Comparison of ENCODE assay signal across 9 mouse cellular contexts in the genomic region with DNA sequence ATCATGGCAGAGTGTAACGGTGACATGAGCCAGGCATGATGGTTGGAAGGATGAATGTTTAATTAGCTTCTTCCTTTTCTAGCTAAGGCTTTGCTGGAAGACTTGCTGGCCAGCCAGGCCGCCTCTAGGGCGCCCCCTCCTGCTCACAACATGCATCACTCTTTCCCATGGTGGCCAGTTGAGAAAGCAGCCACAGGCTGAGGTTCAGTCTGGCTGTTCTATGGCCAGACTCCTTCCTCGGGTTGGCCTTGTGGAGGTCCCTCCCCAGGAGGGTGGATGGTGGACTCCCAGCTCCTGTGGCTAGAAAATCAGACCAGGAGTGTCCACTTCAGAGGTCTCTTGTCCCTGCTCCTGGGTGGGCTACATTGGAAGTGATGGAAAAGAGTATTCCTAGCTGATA. TPM values are rescaled to one million over a fixed set of nuclear protein-coding genes. Genes with fewer than 3 reads are reported as not detected.
DNase-seq lines count a peak whose midpoint lies in the region; ATAC-seq and TF ChIP-seq lines count a peak whose summit lies in the region.
"Had no signal": no experiment of that assay in that cellular context is flagged by ENCODE, and none has a peak within 500 bp of the region (broad histone marks: within the 10 kb centered on the region; RNA-seq: fewer than 3 reads in every experiment).

No protein-coding gene starts in this region.

- H3K36me3 ChIP-seq in kidney, embryonic 15.5 days = no peaks in the 10 kb centered on the region
- no peaks in the 10 kb centered on the region; the same call in 1 of the 2 replicates for H3K36me3 ChIP-seq in forebrain, postnatal 0 days (ENCODE audit: insufficient read depth)
- peaks cover 8% of the 10 kb centered on the region for H3K36me3 ChIP-seq in hindbrain, embryonic 13.5 days
- H3K36me3 ChIP-seq in midbrain, postnatal 0 days (ENCODE audit: insufficient read depth, low read length) = 0 out of 2 replicates have a peak, but pooled peaks cover 3% of the 10 kb centered on the region
- H3K36me3 ChIP-seq in splenic B cell, adult 2 months (ENCODE audit: control insufficient read depth, insufficient read depth, low read length, poor library complexity, severe bottlenecking) = no peaks in the 10 kb centered on the region

- no peaks in the 10 kb centered on the region for H3K27me3 ChIP-seq in kidney, embryonic 15.5 days
- no peaks in the 10 kb centered on the region for H3K27me3 ChIP-seq in forebrain, postnatal 0 days (ENCODE audit: insufficient read depth, low read length)
- H3K27me3 ChIP-seq in hindbrain, embryonic 13.5 days = no peaks in the 10 kb centered on the region
- no peaks in the 10 kb centered on the region for H3K27me3 ChIP-seq in midbrain, postnatal 0 days (ENCODE audit: insufficient read depth, low read length)
- no peaks in the 10 kb centered on the region for H3K27me3 ChIP-seq in splenic B cell, adult 2 months (ENCODE audit: control insufficient read depth, insufficient read depth, low read length, poor library complexity, severe bottlenecking)

- ATAC-seq in kidney, embryonic 15.5 days (replicated peaks; ENCODE audit: low FRiP score) = no peak
- peak; percentile 57; the same call in 1 of the 2 replicates for ATAC-seq in forebrain, postnatal 0 days
- no peak for ATAC-seq in hindbrain, embryonic 13.5 days (ENCODE audit: low FRiP score)
- no peak for ATAC-seq in midbrain, postnatal 0 days (ENCODE audit: low FRiP score)

- intact Hi-C loops in left cerebral cortex, postnatal 4 days (cut with DNase I) = no loop called here

- peak; percentile 85 for TF ChIP-seq CTCF in forebrain, postnatal 0 days (IDR thresholded peaks at IDR 0.05; ENCODE audit: low read depth)
- peak; percentile 87 for TF ChIP-seq CTCF in midbrain, postnatal 0 days (IDR thresholded peaks at IDR 0.05)

- H3K4me3 ChIP-seq in kidney, embryonic 15.5 days (replicated peaks) = no peak overlapping the region
- H3K4me3 ChIP-seq in forebrain, postnatal 0 days (ENCODE audit: low read depth, low read length) = no peak overlapping the region
- no peak overlapping the region for H3K4me3 ChIP-seq in hindbrain, embryonic 13.5 days
- no peak overlapping the region for H3K4me3 ChIP-seq in midbrain, postnatal 0 days (ENCODE audit: low read depth, low read length)
- H3K4me3 ChIP-seq: myocyte had no signal

- peaks cover 34% of the 10 kb centered on the region for H3K4me1 ChIP-seq in kidney, embryonic 15.5 days
- H3K4me1 ChIP-seq in forebrain, postnatal 0 days (ENCODE audit: insufficient read depth) = no peaks in the 10 kb centered on the region
- peaks cover 18% of the 10 kb centered on the region for H3K4me1 ChIP-seq in hindbrain, embryonic 13.5 days (replicated peaks)
- H3K4me1 ChIP-seq in midbrain, postnatal 0 days (ENCODE audit: insufficient read depth, low read length) = no peaks in the 10 kb centered on the region; the same call in 1 of the 2 replicates

- no peak overlapping the region for H3K4me2 ChIP-seq in kidney, embryonic 15.5 days
- H3K4me2 ChIP-seq in forebrain, postnatal 0 days (ENCODE audit: low read depth) = no peak overlapping the region
- no peak overlapping the region for H3K4me2 ChIP-seq in hindbrain, embryonic 13.5 days
- no peak overlapping the region for H3K4me2 ChIP-seq in midbrain, postnatal 0 days (ENCODE audit: low read depth, low read length, poor library complexity, severe bottlenecking)

- peak; percentile 77 for DNase-seq in kidney, adult 11 months
- peak; percentile 74 to 88 for DNase-seq in cerebellum, adult 18-20 months
- DNase-seq in forebrain, postnatal 0 days = peak; percentile 76
- DNase-seq in left cerebral cortex, postnatal 4 days = peak; percentile 82
- DNase-seq in midbrain, postnatal 0 days (ENCODE audit: low spot score) = peak; percentile 65
- DNase-seq in splenic B cell, adult 2 months (ENCODE audit: low read depth, low spot score) = peak; percentile 66

- no peak overlapping the region for H3K9ac ChIP-seq in kidney, embryonic 15.5 days
- no peak overlapping the region for H3K9ac ChIP-seq in forebrain, postnatal 0 days
- no peak overlapping the region for H3K9ac ChIP-seq in hindbrain, embryonic 13.5 days
- H3K9ac ChIP-seq in midbrain, postnatal 0 days (replicated peaks; ENCODE audit: low read length, poor library complexity, severe bottlenecking) = no peak overlapping the region

- 13% methylated on average over 4 of the region's 4 CpGs for WGBS in kidney, embryonic 15.5 days
- WGBS in forebrain, postnatal 0 days = under 1% methylated on average over 4 of the region's 4 CpGs
- WGBS in hindbrain, embryonic 13.5 days = 3% methylated on average over 4 of the region's 4 CpGs
- under 1% methylated on average over 4 of the region's 4 CpGs for WGBS in midbrain, postnatal 0 days

- H3K27ac ChIP-seq in kidney, embryonic 15.5 days = no peak overlapping the region
- no peak overlapping the region for H3K27ac ChIP-seq in forebrain, postnatal 0 days (ENCODE audit: low read depth, low read length)
- 0 out of 2 replicates have a peak overlapping the region, but pooled peaks have one; percentile 35 for H3K27ac ChIP-seq in hindbrain, embryonic 13.5 days
- no peak overlapping the region for H3K27ac ChIP-seq in midbrain, postnatal 0 days (ENCODE audit: low read depth, low read length)

- no peaks in the 10 kb centered on the region for H3K9me3 ChIP-seq in kidney, embryonic 15.5 days (replicated peaks)
- H3K9me3 ChIP-seq in forebrain, postnatal 0 days (ENCODE audit: low read length) = no peaks in the 10 kb centered on the region
- H3K9me3 ChIP-seq in hindbrain, embryonic 13.5 days = no peaks in the 10 kb centered on the region
- H3K9me3 ChIP-seq in midbrain, postnatal 0 days (ENCODE audit: low read length) = no peaks in the 10 kb centered on the region

RNA-seq across cellular contexts. Expression of gene Golt1a, which starts 2.8 kb away (rescaled TPM):
- polyA plus RNA-seq in kidney, embryonic 15.5 days (2015; fragmentation: Nextera tagmentation; extraction: Ambion mirVana) = 4.5 and 5.2 TPM in 2 replicates
- total RNA-seq in forebrain, postnatal 0 days (2014; rRNA removed) = 0.15 and 0.29 TPM in 2 replicates
- 0.19 TPM in 1 of 2 replicates, not detected in the other for polyA plus RNA-seq in forebrain, postnatal 0 days (2015; fragmentation: Nextera tagmentation; extraction: Ambion mirVana)
- polyA plus RNA-seq in hindbrain, embryonic 13.5 days (2015; fragmentation: Nextera tagmentation; extraction: Ambion mirVana) = 0.10 TPM in 1 of 2 replicates, not detected in the other
- total RNA-seq in left cerebral cortex, postnatal 4 days (2021) = under 1 TPM in 1 of 2 experiments, not detected in 1; 0.78 TPM
- total RNA-seq in midbrain, postnatal 0 days (2014; rRNA removed) = not detected in 2 replicates
- polyA plus RNA-seq in midbrain, postnatal 0 days (2015; fragmentation: Nextera tagmentation; extraction: Ambion mirVana) = not detected in 2 replicates
- polyA plus RNA-seq: myocyte had no signal

RNA-seq across cellular contexts. Expression of gene Kiss1, which starts 14.8 kb away (rescaled TPM):
- not detected in 2 replicates for polyA plus RNA-seq in kidney, embryonic 15.5 days (2015; fragmentation: Nextera tagmentation; extraction: Ambion mirVana)
- total RNA-seq in forebrain, postnatal 0 days (2014; rRNA removed) = not detected in 2 replicates
- not detected in 2 replicates for polyA plus RNA-seq in forebrain, postnatal 0 days (2015; fragmentation: Nextera tagmentation; extraction: Ambion mirVana)
- 0.38 TPM in 1 of 2 replicates, not detected in the other for polyA plus RNA-seq in hindbrain, embryonic 13.5 days (2015; fragmentation: Nextera tagmentation; extraction: Ambion mirVana)
- total RNA-seq in left cerebral cortex, postnatal 4 days (2021) = not detected
- total RNA-seq in midbrain, postnatal 0 days (2014; rRNA removed) = not detected in 2 replicates
- 0.47 and 2.6 TPM in 2 replicates for polyA plus RNA-seq in midbrain, postnatal 0 days (2015; fragmentation: Nextera tagmentation; extraction: Ambion mirVana)
- polyA plus RNA-seq: myocyte had no signal

RNA-seq across cellular contexts. Expression of gene Ren1, which starts 43.5 kb away (rescaled TPM):
- 251 and 332 TPM in 2 replicates for polyA plus RNA-seq in kidney, embryonic 15.5 days (2015; fragmentation: Nextera tagmentation; extraction: Ambion mirVana)
- total RNA-seq in forebrain, postnatal 0 days (2014; rRNA removed) = 0.14 and 0.15 TPM in 2 replicates
- 0.12 and 0.88 TPM in 2 replicates for polyA plus RNA-seq in forebrain, postnatal 0 days (2015; fragmentation: Nextera tagmentation; extraction: Ambion mirVana)
- polyA plus RNA-seq in hindbrain, embryonic 13.5 days (2015; fragmentation: Nextera tagmentation; extraction: Ambion mirVana) = 3.7 and 4.2 TPM in 2 replicates
- not detected for total RNA-seq in left cerebral cortex, postnatal 4 days (2021)
- total RNA-seq in midbrain, postnatal 0 days (2014; rRNA removed) = 0.14 TPM in 1 of 2 replicates, not detected in the other
- 0.23 TPM in 1 of 2 replicates, not detected in the other for polyA plus RNA-seq in midbrain, postnatal 0 days (2015; fragmentation: Nextera tagmentation; extraction: Ambion mirVana)
- polyA plus RNA-seq: myocyte had no signal

RNA-seq across cellular contexts. Expression of gene Etnk2, which starts 56.5 kb away (rescaled TPM):
- polyA plus RNA-seq in kidney, embryonic 15.5 days (2015; fragmentation: Nextera tagmentation; extraction: Ambion mirVana) = 3.3 and 4.0 TPM in 2 replicates
- total RNA-seq in forebrain, postnatal 0 days (2014; rRNA removed) = 15.5 and 25.3 TPM in 2 replicates
- 10.3 and 17.6 TPM in 2 replicates for polyA plus RNA-seq in forebrain, postnatal 0 days (2015; fragmentation: Nextera tagmentation; extraction: Ambion mirVana)
- polyA plus RNA-seq in hindbrain, embryonic 13.5 days (2015; fragmentation: Nextera tagmentation; extraction: Ambion mirVana) = 9.9 and 10.3 TPM in 2 replicates
- 10 to 100 TPM; 10.6 to 12.6 TPM for total RNA-seq in left cerebral cortex, postnatal 4 days (2021)
- 49.8 and 52.0 TPM in 2 replicates for total RNA-seq in midbrain, postnatal 0 days (2014; rRNA removed)
- 34.5 and 37.2 TPM in 2 replicates for polyA plus RNA-seq in midbrain, postnatal 0 days (2015; fragmentation: Nextera tagmentation; extraction: Ambion mirVana)

Comparison
In these comparisons a context has a peak if more than half of its experiments do, and no peak if none do; other contexts are left out.
1. RNA of gene Ren1, which starts 43.5 kb away (polyA plus RNA-seq): 251 to 332 TPM in kidney, embryonic 15.5 days; 3.7 to 4.2 TPM in hindbrain, embryonic 13.5 days, 0.12 to 0.88 TPM in forebrain, postnatal 0 days and 0.23 TPM in midbrain, postnatal 0 days; every median in the first group is over 10 times any median in the second.
2. Peak in every context shown above with its lines, with median percentiles within 50 percentile points of each other: DNase-seq.